Mouse (Mus musculus) lung, postnatal 4 days (tissue): ENCODE results near the gene 1700010I14Rik.

ENCODE experiments used
- DNase-seq, 2 experiments: peaks; one replicate each; pipeline ENCODE4 v3.0.0; 2021

The 1700010I14Rik gene

GRCm38 (mm10) chr17:9030181-9030580 lies 42.0 kb downstream of the 1700010I14Rik start:
- no peak for DNase-seq

DNA sequence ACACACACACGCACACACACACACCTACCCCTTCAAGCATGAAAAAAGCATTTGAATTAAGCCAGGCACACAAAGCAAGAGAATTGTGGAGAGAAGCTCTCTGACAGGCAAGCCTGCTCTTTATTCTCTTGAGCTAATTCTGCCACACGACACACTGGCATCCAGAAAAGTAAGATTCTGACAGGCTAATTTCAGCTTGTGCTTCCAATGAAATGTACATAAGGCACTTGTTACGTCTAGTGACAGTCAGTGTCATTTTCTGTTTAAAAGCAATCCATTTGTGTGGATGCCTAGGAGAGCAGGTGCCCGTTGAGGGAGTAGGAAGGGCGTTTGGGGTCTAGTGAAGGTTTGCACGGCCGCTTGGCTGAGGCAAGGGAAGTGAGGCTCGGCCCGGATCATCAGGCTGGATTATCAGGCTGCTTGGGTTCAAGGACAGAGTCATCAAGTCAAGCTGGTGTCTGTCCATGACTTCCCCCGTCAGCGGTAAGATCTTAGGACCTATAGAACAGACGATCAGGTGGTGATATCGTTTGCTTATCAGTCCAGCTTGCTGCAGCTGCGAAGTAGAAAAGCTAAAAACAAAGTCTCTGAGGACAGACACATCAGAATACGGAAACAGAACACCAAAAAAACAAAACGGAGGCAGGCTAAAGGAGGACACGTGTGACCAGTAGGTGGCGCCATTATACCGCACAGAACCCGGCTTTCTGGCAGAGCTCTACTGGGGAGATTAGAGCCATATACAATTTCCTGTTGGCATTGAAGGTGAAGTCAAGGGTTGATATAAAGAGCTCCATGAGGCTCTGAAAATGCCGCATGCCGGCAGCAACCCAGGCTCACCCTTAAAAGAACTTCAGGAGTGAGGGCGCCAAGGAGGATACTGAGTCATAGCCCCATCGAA lies 43.4 kb downstream of the 1700010I14Rik start:
- DNase-seq: peak; percentile 67 to 82

DNA sequence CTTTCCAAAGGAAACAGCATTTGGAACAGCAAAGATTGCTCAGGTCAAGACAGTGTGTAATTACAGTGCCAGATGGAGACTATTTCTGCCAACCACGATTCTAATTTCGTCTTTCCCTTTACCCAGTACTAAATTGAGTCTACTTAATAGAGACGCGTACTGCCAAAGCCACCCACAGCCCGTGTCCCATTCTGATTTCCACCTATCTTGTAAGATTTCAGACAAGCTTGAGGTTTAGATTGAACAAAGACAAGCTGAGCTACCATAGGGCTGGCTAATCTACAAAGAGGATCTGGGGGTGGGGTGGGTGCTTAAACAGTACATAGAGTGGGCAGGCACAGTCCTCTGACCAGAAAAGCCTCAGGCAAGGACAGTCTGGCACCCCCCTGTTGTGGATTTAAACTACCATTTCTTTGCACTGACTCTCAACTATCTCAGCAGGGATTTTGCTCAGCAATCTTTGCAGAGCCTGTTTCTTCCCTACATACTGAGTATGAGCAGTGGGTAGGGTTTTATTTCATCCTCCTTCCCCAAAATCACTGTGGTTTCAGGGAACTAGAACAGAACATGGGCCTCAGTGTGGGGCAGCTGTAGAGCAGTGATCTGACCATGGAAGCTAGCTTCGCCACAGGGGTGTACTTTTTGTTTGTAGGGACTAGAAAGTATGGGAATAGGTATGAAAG lies 44.4 kb downstream of the 1700010I14Rik start:
- DNase-seq: no peak

- DNase-seq: no peak
These were observed 45.4 kb downstream of the 1700010I14Rik start for GRCm38 (mm10) chr17:9033511-9033910.

- no peak for DNase-seq
These were observed 47.6 kb downstream of the 1700010I14Rik start for GRCm38 (mm10) chr17:9035561-9036348.

DNA sequence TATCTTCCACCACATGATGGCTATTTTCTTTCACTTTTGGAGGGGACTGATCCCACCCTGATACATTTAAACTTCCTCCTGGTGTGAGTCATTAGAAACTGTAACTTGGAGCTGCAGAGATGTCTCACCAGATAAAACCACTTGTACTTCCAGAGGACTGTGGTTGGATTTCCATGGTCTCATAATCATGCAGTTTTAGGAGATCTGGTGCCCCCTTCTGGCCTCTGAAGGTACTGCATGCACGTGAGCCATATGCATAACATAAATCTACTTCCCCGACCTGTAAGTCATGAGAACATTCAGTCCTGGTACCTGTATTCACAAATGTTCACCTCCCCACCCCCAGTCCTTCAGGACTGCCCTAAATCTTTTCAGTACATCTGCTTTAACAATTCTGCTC lies 54.6 kb downstream of the 1700010I14Rik start:
- peak in 1 of 2 experiments; percentile 18 for DNase-seq

DNA sequence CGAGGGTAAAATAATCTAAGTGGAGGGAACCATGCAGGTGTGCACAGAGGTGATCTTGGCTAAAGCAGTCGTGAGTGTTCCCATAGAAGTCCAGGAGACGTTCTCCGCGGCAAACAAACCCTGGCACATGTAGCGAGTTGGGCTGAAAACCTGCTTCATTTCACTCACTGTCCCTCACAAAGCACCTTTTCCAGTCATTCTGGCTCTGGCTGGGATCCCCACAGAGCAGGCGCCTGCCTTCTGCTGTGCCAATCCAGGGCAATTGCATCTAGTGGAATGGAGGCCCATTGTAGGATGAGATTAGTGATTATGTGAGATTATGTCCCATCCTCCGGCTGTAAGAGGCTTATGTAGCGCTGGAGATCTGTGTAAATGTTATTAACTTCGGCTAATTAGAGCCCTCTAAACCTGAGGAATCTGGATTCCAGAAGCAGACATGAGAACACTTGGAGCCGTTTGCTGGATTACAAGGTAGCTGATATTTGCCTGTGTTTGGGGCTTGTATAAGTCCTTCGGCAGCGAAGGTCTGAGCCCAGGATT lies 64.4 kb downstream of the 1700010I14Rik start:
- no peak for DNase-seq

DNA sequence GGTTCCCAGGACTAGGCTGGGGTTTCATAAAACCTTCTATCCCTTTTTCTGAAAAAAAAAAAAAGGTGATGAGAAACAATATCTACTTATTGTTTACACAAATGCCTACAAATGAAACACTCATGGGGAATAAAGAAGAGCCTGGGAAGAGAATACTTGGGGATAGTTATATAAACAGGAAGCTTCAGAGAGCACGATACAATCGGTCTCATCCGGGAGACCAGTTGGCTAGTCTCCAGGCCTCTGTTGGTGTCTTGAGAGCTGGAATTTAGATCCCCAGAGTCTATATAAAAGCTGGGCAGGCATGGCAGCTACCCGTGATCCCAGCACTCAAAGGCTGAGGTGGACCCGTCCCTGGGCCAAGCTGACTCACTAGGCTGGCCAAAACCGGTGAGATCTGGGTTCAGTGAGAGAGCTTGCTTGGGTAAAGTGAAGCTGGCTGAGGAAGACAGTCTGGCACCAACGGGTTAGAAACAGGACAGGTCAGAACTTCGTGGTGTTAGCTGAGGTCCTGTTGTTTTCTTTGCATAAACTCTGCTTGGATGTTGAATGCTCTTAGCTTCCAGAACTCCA lies 71.3 kb downstream of the 1700010I14Rik start:
- DNase-seq: peak; percentile 48 to 61
